Mouse (Mus musculus) gastrocnemius, postnatal 14 days (tissue): ENCODE data around the gene Epha4. TPM values are rescaled to one million over a fixed set of nuclear protein-coding genes. Genes with fewer than 3 reads are reported as not detected.

Experiments
- DNase-seq: peaks from one replicate; pipeline ENCODE4 v3.0.0; 2021; ENCODE audit warnings: mixed read lengths
- intact Hi-C: fragments of 180-260 bp; cut with DNase I; formaldehyde crosslinking; loops from one replicate; pipeline ENCODE4 v1.15.1; 2025; ENCODE audit warnings: low total_unique reads
- total RNA-seq, 2 experiments: library from RNA; stranded (reverse); gene quantifications; 2 replicates each; pipeline ENCODE4 v1.2.3; 2021

The Epha4 gene
- total RNA-seq, 2 experiments from 2014 or later, result 3.1 to 4.5 TPM

GRCm38 (mm10) chr1:77416872-77417271 is 98.0 kb downstream of the Epha4 start:
- DNase-seq, result no peak
- intact Hi-C loops, result no loop called here

GRCm38 (mm10) chr1:77412871-77413669 is 101.8 kb downstream of the Epha4 start:
- peak; percentile 4 for DNase-seq
- intact Hi-C loops, result no loop called here

- DNase-seq, result no peak
- intact Hi-C loops, result no loop called here
These were observed 102.6 kb downstream of the Epha4 start for GRCm38 (mm10) chr1:77412285-77412684.

GRCm38 (mm10) chr1:77411222-77411621 is 103.7 kb downstream of the Epha4 start:
- no peak for DNase-seq
- intact Hi-C loops, result no loop called here

- intact Hi-C loops, result no loop called here
- no peak for DNase-seq
These were observed 104.2 kb downstream of the Epha4 start for GRCm38 (mm10) chr1:77410716-77411115.

- intact Hi-C loops, result no loop called here
- DNase-seq, result peak; percentile 11
These were observed 104.7 kb downstream of the Epha4 start for GRCm38 (mm10) chr1:77410153-77410552.

GRCm38 (mm10) chr1:77409509-77409908 is 105.4 kb downstream of the Epha4 start:
- intact Hi-C loops, result no loop called here

GRCm38 (mm10) chr1:77407417-77407816 is 107.5 kb downstream of the Epha4 start:
- DNase-seq, result no peak
- intact Hi-C loops, result no loop called here

More at GRCm38 (mm10) chr1:77409509-77409908, 105.4 kb downstream of the Epha4 start:
- no peak for DNase-seq

- intact Hi-C loops, result no loop called here
- no peak for DNase-seq
These were observed 108.3 kb downstream of the Epha4 start for GRCm38 (mm10) chr1:77406631-77407030.

GRCm38 (mm10) chr1:77404537-77404936 is 110.4 kb downstream of the Epha4 start:
- DNase-seq, result peak; percentile 4
- intact Hi-C loops, result no loop called here

GRCm38 (mm10) chr1:77402942-77403341 is 111.9 kb downstream of the Epha4 start:
- intact Hi-C loops, result no loop called here
- no peak for DNase-seq

- no peak for DNase-seq
- intact Hi-C loops, result no loop called here
These were observed 113.4 kb downstream of the Epha4 start for GRCm38 (mm10) chr1:77401465-77401864.

- DNase-seq, result no peak
- intact Hi-C loops, result no loop called here
These were observed 123.3 kb downstream of the Epha4 start for GRCm38 (mm10) chr1:77391590-77391989.

GRCm38 (mm10) chr1:77389069-77389468 is 125.8 kb downstream of the Epha4 start:
- intact Hi-C loops, result no loop called here
- no peak for DNase-seq

- no peak for DNase-seq
- intact Hi-C loops, result no loop called here
These were observed 126.3 kb downstream of the Epha4 start for GRCm38 (mm10) chr1:77388556-77388955.

GRCm38 (mm10) chr1:77385613-77386012 is 129.3 kb downstream of the Epha4 start:
- intact Hi-C loops, result no loop called here
- DNase-seq, result no peak

- no peak for DNase-seq
- intact Hi-C loops, result no loop called here
These were observed 131.4 kb downstream of the Epha4 start for GRCm38 (mm10) chr1:77383466-77383865.

GRCm38 (mm10) chr1:77377550-77377980 is 137.3 kb downstream of the Epha4 start:
- intact Hi-C loops, result no loop called here
- no peak for DNase-seq

- intact Hi-C loops, result no loop called here
- DNase-seq, result no peak
These were observed 140.8 kb downstream of the Epha4 start for GRCm38 (mm10) chr1:77374054-77374453.

- intact Hi-C loops, result no loop called here
- no peak for DNase-seq
These were observed 144.0 kb downstream of the Epha4 start for GRCm38 (mm10) chr1:77370921-77371320.

GRCm38 (mm10) chr1:77369255-77369837 is 145.5 kb downstream of the Epha4 start:
- intact Hi-C loops, result no loop called here
- DNase-seq, result no peak
